Mouse (Mus musculus) liver, adult (tissue): ENCODE results near the gene Gbp4.

Experiments used
- GATA4 ChIP-seq: IDR thresholded peaks from 2 replicates; pipeline ENCODE4 v1.6.1; 2014; ENCODE audit warnings: mild to moderate bottlenecking, low read length; ENCODE audit not compliant: insufficient replicate concordance

Gene Gbp4

GRCm38 (mm10) chr5:105139409-105140088 is at the start of gene Gbp4, which contains the start of the genes Gbp9 and Gbp8:
Gene Gbp4, minus strand, starts transcription at chr5:105139586.
Gene Gbp9, minus strand, starts transcription at chr5:105139539.
Gene Gbp8, minus strand, starts transcription at chr5:105139540.
- peak; percentile 55; the same call in 1 of the 2 replicates for TF ChIP-seq GATA4

- TF ChIP-seq GATA4, result no peak
Measured at GRCm38 (mm10) chr5:105181446-105181845, 42.1 kb upstream of the Gbp4 start.

DNA sequence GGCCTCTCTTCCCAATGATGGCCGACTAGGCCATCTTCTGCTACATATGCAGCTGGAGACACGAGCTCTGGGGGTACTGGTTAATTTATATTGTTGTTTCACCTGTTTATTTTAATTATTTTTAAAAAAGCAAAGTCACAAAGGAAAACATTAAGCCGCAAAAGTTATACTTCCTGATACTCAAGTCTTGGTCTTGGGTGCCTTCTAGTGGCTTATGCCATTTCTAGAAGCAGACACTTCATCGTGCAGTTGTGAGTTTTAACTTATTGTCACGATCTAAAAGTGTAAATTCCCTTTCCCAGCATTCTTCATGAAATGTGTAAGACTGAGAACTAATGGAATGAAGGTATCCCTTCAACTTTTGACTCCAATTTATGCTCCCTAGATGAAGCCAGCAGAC is 17.2 kb upstream of the Gbp4 start:
- no peak for TF ChIP-seq GATA4

GRCm38 (mm10) chr5:105154049-105154448 is 14.7 kb upstream of the Gbp4 start:
- no peak for TF ChIP-seq GATA4

GRCm38 (mm10) chr5:105146447-105146846 is 7.1 kb upstream of the Gbp4 start:
- TF ChIP-seq GATA4, result peak; percentile 91

DNA sequence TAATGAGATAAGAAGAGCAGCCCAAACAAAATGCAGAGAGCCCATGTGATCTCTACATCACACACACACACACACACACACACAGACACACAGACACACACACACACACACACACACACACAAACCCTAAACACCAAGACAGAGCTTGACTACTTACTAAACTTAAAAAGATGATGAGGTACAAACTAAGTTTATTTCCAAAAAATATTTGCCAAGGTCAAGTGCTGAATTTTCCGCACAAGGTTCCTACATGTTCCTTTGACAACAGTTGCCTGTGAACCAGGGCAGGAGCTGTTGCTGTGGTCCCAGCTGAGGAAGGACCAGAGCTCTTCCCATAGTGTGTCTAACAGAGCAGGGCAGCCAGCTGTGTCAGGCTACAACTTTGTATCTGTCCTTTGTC is 480 bp downstream of the Gbp4 start:
- TF ChIP-seq GATA4, result no peak

DNA sequence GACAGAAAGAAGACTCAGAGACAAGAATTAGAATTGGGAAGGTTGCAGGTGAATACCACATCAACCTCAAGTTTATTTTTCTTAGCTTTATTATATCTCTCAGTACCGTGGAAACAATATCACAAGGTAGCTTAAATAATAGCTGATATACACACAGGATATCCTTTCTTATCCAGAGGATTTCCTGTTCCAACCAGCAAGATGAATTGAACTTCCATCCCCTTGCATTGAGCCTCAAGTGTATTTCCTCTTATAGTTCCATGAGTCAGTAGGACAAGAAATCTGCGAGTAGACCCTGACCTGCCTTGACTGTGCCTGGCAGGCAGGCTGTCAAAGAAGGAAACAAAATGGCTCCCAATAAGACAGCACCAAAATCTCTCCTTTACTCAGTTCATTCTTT is 23.6 kb downstream of the Gbp4 start:
- TF ChIP-seq GATA4, result peak; percentile 55; the same call in 1 of the 2 replicates

- TF ChIP-seq GATA4, result no peak
Measured at GRCm38 (mm10) chr5:105114696-105115095, 24.7 kb downstream of the Gbp4 start.

DNA sequence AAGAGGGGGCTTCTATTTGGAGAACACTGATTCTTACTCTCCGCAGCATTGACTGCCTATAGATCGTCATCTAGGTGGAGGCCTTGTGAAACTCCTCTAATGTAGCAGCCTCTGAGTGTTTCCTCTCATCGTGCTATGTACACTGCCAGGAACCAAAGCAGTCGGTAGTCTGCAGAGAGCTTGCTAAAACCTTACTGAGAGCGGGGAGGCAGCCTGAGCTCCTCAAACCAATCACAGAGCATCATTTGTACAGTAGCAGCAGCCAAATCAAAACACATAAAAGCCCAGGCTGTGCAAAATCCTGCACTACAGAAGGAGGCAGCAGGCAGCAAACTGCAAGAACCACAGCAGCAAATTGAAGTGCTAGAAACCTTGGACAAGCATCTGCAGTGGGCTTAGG is 25.7 kb downstream of the Gbp4 start:
- no peak for TF ChIP-seq GATA4

GRCm38 (mm10) chr5:105110271-105110852 is 29.0 kb downstream of the Gbp4 start:
- peak; percentile 54; the same call in 1 of the 2 replicates for TF ChIP-seq GATA4

- no peak for TF ChIP-seq GATA4
Measured at GRCm38 (mm10) chr5:105081900-105082299, 57.5 kb downstream of the Gbp4 start.
